Mouse (Mus musculus) olfactory bulb, adult 2 months (tissue): ENCODE data around the gene Lancl3.
"Not testable (repeated sequence)": the region's sequence is repeated elsewhere in the genome, so short reads cannot be mapped to it uniquely, and the experiment has no call there.

Experiments used
- CTCF ChIP-seq: fragments of 200-500 bp; IDR thresholded peaks from 2 replicates; pipeline ENCODE4 v1.5.1; 2012; ENCODE audit warnings: low read depth, mild to moderate bottlenecking, low read length, moderate library complexity; ENCODE audit not compliant: insufficient read depth
- POLR2A ChIP-seq: fragments of 200-500 bp; IDR thresholded peaks from 2 replicates; pipeline ENCODE4 v1.6.1; 2012; ENCODE audit warnings: mild to moderate bottlenecking, low read depth, low read length, moderate library complexity; ENCODE audit not compliant: insufficient read depth

DNA sequence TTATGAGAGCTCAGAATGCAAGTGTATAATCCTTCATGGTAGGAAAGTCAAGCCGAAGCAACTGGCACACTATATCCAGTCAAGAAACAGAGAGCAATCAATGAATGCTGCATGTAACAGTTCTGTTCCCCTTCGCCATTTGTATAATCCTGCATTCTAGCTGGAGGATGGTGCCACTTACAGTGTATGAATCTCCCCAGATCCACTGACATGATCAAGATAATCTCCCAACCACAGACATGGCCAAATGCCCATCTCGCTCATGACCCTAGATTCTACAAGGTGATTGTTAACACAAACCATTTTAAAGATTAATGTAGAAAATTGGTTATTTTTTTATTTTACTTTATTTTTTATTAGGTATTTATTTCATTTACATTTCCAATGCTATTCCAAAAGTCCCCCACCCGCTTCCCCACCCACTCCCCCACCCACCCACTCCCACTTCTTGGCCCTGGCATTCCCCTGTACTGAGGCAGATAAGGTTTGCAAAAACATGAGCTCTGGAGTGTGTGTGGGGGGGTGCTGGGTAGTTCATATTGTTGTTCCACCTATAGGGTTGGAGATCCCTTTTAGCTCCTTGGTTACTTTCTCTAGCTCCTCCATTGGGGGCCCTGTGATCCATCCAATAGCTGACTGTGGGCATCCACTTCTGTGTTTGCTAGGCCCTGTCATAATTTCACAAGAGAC lies 93.6 kb downstream of the Lancl3 start:
- not testable (repeated sequence) for TF ChIP-seq CTCF, POLR2A
